Mouse (Mus musculus) intestine, embryonic 14.5 days (tissue): Measurements from ENCODE around the gene Gm45785. TPM values are rescaled to one million over a fixed set of nuclear protein-coding genes. Genes with fewer than 3 reads are reported as not detected.
A peak's percentile ranks its signal among the peaks of the same experiment; 100 is the strongest.
"Not testable (repeated sequence)": the region's sequence is repeated elsewhere in the genome, so short reads cannot be mapped to it uniquely, and the experiment has no call there.

ENCODE experiments used
- ATAC-seq: fragments of 200-750 bp; cut with Nextera tagmentation; replicated peaks from 2 replicates; pipeline ENCODE4 v1.8.0; 2017; ENCODE audit warnings: low read depth, moderate number of reproducible peaks, moderate TSS enrichment, moderate library complexity; ENCODE audit not compliant: low FRiP score, low TSS enrichment
- DNase-seq: peaks from one replicate; pipeline ENCODE4 v3.0.0-alpha.2; 2018; ENCODE audit warnings: low spot score
- H3K27ac ChIP-seq: fragments of 300-500 bp; sonication (generic); 2 replicates; pipeline ENCODE4 v1.5.1; 2014; ENCODE audit warnings: low read depth, mild to moderate bottlenecking, control low read depth
- H3K27me3 ChIP-seq: fragments of 300-500 bp; sonication (generic); replicated peaks from 2 replicates; pipeline ENCODE4 v1.6.1; 2014; ENCODE audit warnings: low read length, control low read depth; ENCODE audit not compliant: control insufficient read depth, insufficient read depth
- H3K36me3 ChIP-seq: fragments of 300-500 bp; sonication (generic); 2 replicates; pipeline ENCODE4 v1.6.1; 2014; ENCODE audit warnings: low read length, control low read depth; ENCODE audit not compliant: control insufficient read depth, insufficient read depth
- H3K4me1 ChIP-seq: fragments of 300-500 bp; sonication (generic); replicated peaks from 2 replicates; pipeline ENCODE4 v1.6.1; 2014; ENCODE audit warnings: low read length, control low read depth, mixed read lengths; ENCODE audit not compliant: control insufficient read depth, insufficient read depth
- H3K4me2 ChIP-seq: fragments of 300-500 bp; sonication (generic); 2 replicates; pipeline ENCODE4 v1.6.1; 2014; ENCODE audit warnings: low read length
- H3K4me3 ChIP-seq: fragments of 300-500 bp; sonication (generic); 2 replicates; pipeline ENCODE4 v1.5.1; 2014; ENCODE audit warnings: low read depth, low read length, control low read depth, mixed read lengths
- H3K9ac ChIP-seq: fragments of 300-500 bp; sonication (generic); 2 replicates; pipeline ENCODE4 v1.6.1; 2014; ENCODE audit warnings: mild to moderate bottlenecking, low read length
- H3K9me3 ChIP-seq: fragments of 300-500 bp; sonication (generic); 2 replicates; pipeline ENCODE4 v1.6.1; 2016; ENCODE audit warnings: low read length, control low read depth; ENCODE audit not compliant: control insufficient read depth
- WGBS: fragments of 180-500 bp; shearing (Covaris S2); extraction: QIAGEN DNeasy Blood & Tissue Kit; methylation state at CpG from one replicate; pipeline ENCODE4 v1.1.7; 2014; 5-methylcytosine and 5-hydroxymethylcytosine counted together
- polyA plus RNA-seq: library from polyadenylated mRNA; unstranded; fragments of >200 nt; fragmentation: Nextera tagmentation; extraction: Ambion mirVana; gene quantifications from 2 replicates; pipeline ENCODE4 v1.2.1, GENCODE M21; 2014

The Gm45785 gene
- polyA plus RNA-seq, 1 experiment from 2014 or later, result not detected

DNA sequence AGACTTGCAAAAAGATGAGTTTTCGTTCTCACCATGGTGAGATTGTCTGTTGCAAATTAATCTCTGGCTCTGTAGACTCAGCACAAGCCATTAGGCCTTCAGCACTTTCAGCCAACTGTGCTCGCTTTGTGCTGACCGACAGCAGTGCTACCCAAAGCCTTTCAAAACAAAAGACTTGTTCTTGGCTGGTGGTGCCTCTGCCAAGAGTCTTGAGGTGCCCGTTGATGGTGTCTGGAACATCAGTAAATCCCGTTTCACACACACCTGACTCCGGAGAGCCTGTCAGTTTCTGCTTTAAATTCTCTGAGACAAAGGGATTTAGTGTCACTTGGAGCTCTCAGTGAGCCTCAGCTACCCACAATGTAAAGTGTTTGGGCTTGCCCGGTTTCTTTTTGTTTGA is 37.9 kb upstream of the Gm45785 start:
- 92% methylated on average over 7 of the region's 7 CpGs for WGBS
- Histone ChIP-seq H3K4me3 (no peak overlapping the region), H3K27ac (no peak overlapping the region), H3K36me3 (peaks cover 81% of the 10 kb centered on the region), H3K9me3 (no peaks in the 10 kb centered on the region), H3K27me3 (no peaks in the 10 kb centered on the region), H3K4me1 (no peaks in the 10 kb centered on the region), H3K9ac (no peak overlapping the region), H3K4me2 (no peak overlapping the region)
- ATAC-seq (no peak), DNase-seq (no peak)

DNA sequence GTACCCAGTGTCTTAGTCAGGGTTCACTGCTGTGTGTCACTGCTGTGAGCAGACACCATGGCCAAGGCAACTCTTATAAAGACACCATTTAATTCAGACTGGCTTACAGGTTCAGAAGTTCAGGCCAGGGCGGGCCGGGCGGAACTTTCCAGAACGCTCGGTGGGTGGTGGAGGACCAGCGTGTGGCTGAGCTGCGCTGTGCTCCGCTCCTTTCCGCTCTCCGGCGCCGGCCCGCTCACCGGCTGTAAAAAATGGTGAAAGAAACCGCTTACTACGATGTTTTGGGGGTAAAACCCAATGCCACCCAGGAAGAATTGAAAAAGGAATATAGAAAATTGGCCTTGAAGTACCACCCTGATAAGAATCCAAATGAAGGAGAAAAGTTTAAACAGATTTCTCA is 34.5 kb upstream of the Gm45785 start:
- 96% methylated on average over 16 of the region's 16 CpGs for WGBS

DNA sequence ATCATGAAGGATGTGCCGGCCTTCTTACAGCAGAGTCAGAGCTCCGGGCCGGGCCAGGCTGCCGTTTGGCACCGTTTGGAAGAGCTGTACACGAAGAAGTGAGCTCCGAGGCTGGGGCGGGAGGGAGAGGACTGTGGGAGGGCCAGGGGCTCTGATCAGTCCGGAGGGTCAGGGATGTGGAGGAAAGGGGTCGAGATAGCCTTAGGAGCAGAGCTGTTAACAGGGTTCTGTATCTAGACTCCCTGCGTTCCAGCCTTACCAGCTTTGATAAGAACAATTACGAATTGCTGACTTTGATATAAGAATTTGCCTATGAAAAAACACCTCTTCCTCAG is 26.3 kb upstream of the Gm45785 start:
- H3K9ac ChIP-seq, result peak overlapping the region; percentile 67
- no peaks in the 10 kb centered on the region for H3K9me3 ChIP-seq
- H3K4me1 ChIP-seq, result peaks cover 14% of the 10 kb centered on the region
- H3K27ac ChIP-seq, result peak overlapping the region; percentile 87
- peak overlapping the region; percentile 74 for H3K4me2 ChIP-seq
- peaks cover 30% of the 10 kb centered on the region for H3K36me3 ChIP-seq
- H3K4me3 ChIP-seq, result peak overlapping the region; percentile 95
- under 1% methylated on average over 12 of the region's 12 CpGs for WGBS
- H3K27me3 ChIP-seq, result no peaks in the 10 kb centered on the region
- DNase-seq (no peak), ATAC-seq (peak; percentile 40; the same call in 1 of the 2 replicates)

More for the DNA sequence above, 34.5 kb upstream of the Gm45785 start:
- DNase-seq, H3K4me1 ChIP-seq, H3K27me3 ChIP-seq, H3K9me3 ChIP-seq, ATAC-seq, H3K4me2 ChIP-seq, H3K9ac ChIP-seq, H3K27ac ChIP-seq, H3K4me3 ChIP-seq: not testable (repeated sequence)
- H3K36me3 ChIP-seq, result peaks cover 80% of the 10 kb centered on the region

DNA sequence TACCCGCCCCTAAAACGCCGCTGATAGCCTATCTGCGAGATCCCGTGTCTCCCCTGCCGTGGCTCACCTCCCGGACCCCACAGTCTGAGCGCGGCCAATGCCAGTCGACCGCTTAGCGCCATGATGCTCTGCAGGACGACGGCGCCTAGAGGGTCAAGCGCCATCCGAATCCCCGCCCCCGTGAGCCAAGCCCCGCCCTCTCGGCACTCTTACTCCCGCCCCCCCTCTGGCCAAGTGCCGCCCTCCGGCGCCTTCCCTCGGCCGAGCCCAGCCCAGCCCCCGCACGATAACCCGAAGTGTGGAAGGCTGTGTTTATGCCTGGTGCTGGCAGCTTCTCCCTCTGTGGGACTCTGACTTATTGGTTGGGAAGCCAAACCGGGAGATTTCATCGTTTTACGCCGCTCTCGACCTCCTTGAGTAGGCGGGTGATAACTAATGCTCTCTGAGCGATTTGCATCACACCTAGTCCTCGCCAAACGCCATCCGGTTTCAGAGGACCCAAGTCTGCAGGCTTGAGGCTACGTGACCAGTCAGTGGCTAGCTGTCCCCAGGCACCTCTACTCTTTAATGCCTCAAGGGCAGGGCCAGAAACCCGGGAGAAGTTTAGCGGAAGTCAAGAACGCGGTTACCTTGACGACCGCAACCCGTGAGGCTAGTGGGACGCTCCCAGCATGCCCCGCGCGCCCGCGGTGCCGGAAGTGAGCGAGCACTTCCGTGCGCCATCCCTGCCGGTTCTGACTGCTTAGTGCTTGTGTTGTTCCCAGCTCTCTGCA is 25.8 kb upstream of the Gm45785 start, which contains the start of the genes Psmd13 and Sirt3:
Gene Psmd13 (plus strand): TSS at position 273 of the 773 bp plus-strand sequence.
Gene Sirt3 (minus strand): TSS at position 614 of the 773 bp plus-strand sequence.
- H3K4me1 ChIP-seq, result peaks cover 14% of the 10 kb centered on the region
- ATAC-seq (peak; percentile 95), DNase-seq (peak; percentile 97)
- H3K4me3 ChIP-seq, result peak within 1 kb of the TSS; percentile 95
- H3K36me3 ChIP-seq, result peaks cover 30% of the 10 kb centered on the region
- peak within 1 kb of the TSS; percentile 87 for H3K27ac ChIP-seq
- H3K9ac ChIP-seq, result peak within 1 kb of the TSS; percentile 67
- peak within 1 kb of the TSS; percentile 74 for H3K4me2 ChIP-seq
- no peaks in the 10 kb centered on the region for H3K27me3 ChIP-seq
- no peaks in the 10 kb centered on the region for H3K9me3 ChIP-seq
- under 1% methylated on average over 58 of the region's 59 CpGs for WGBS

DNA sequence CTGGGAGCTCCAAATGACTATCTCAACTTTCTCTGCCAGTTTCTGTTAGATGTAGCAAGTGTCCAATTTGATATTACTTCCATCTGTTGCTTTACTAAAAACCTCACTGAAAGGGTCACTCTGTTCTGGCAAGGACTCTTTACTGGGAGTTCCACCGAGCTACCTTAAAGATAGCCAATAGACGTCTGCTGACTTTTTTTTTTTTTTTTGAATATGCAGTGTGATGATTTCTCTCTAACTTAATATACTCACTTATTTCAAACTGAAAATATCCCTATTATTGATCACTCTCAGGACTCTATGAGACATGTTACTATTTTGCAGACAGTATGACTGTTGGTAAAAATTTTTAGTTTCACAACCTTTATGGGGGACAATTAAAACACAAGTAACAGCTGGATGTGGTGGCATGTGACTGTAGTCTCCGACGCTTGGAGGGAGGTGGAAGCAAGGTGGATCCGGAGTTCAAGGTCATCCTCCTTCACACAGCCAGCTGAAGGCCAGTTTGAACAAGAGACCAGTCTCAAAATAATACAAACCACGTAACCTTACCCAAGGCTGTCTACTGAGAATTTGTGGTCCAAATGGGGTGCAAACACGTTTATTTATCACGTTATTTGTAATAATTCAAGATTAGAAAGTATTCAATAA is 24.9 kb upstream of the Gm45785 start:
- H3K4me3 ChIP-seq, result peak overlapping the region; percentile 95
- peak overlapping the region; percentile 67 for H3K9ac ChIP-seq
- peaks cover 29% of the 10 kb centered on the region for H3K36me3 ChIP-seq
- DNase-seq (no peak), ATAC-seq (no peak)
- no peaks in the 10 kb centered on the region for H3K9me3 ChIP-seq
- 19% methylated on average over 8 of the region's 8 CpGs for WGBS
- peak overlapping the region; percentile 74 for H3K4me2 ChIP-seq
- H3K27ac ChIP-seq, result no peak overlapping the region
- no peaks in the 10 kb centered on the region for H3K27me3 ChIP-seq
- H3K4me1 ChIP-seq, result peaks cover 14% of the 10 kb centered on the region

DNA sequence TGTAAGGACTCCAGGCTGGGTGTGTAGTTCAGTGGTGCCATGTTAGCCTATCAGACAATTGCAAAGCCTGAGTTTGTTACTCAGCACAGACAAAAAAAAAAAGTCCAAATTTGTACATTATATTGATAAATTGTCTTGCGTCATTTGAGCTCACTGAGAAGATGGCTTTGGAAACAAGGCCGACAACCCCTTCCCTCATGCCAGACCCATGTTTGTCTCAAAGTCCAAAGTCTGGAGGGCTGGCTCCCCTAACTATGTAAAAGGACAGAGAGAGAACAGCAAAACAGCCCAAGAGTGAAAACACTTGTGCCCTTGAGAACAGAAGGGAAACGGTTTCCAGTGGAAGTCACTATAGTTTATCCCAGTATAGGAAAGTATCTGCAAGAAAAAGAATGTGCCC is 24.3 kb upstream of the Gm45785 start:
- H3K4me2 ChIP-seq, result peak overlapping the region; percentile 74; the same call in 1 of the 2 replicates

DNA sequence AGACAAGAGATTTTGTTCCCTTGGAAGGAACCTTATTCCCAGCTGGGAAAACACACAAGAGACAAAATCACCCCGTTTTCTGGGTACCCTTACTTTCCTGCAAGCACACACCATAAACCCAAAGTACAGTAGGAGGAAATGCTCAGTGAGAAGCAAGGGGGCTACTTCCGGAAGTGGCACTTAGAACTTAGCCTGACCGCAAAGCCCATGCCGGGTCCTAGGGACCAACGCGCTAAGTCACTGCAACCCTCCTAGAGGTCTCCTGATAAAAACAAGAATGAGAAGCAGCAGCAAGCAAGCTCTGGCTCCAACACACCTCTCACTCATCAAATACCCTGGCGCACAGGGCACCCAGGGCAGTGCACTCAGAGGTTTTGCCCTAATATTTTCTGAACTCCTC is 23.2 kb upstream of the Gm45785 start:
- Histone ChIP-seq H3K9me3 (no peaks in the 10 kb centered on the region), H3K36me3 (peaks cover 29% of the 10 kb centered on the region), H3K27ac (no peak overlapping the region), H3K9ac (no peak overlapping the region), H3K27me3 (no peaks in the 10 kb centered on the region), H3K4me1 (peaks cover 14% of the 10 kb centered on the region), H3K4me2 (no peak overlapping the region), H3K4me3 (no peak overlapping the region)
- DNase-seq (no peak), ATAC-seq (no peak)
- WGBS, result 87% methylated on average over 7 of the region's 7 CpGs

More for the DNA sequence above, 24.3 kb upstream of the Gm45785 start:
- Histone ChIP-seq H3K36me3 (peaks cover 28% of the 10 kb centered on the region), H3K27me3 (no peaks in the 10 kb centered on the region), H3K27ac (no peak overlapping the region), H3K9me3 (no peaks in the 10 kb centered on the region), H3K9ac (no peak overlapping the region), H3K4me1 (peaks cover 14% of the 10 kb centered on the region), H3K4me3 (no peak overlapping the region)
- 74% methylated on average over 3 of the region's 3 CpGs for WGBS
- DNase-seq (no peak), ATAC-seq (no peak)

DNA sequence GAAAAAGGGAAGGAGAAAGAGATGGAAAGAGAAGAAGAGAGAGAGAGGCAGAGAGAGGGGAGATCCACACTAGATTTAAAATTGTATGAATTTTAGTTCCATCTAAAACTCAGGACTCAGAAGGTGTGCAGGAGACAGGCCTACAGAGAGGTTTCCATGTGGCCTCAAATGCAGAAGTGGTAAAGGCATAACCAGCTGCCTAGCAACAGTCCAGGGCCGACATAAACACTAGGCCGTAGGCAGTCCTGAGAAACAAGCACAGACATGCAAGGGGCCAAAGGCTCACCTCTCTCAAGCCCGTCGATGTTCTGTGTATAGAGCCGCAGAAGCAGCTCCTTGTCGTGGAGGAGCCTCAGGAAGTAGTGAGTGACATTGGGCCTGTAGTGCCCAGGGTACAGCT is 21.2 kb upstream of the Gm45785 start:
- peaks cover 9% of the 10 kb centered on the region for H3K4me1 ChIP-seq
- H3K4me3 ChIP-seq, result no peak overlapping the region
- ATAC-seq (no peak), DNase-seq (no peak)
- no peak overlapping the region for H3K9ac ChIP-seq
- H3K4me2 ChIP-seq, result no peak overlapping the region
- H3K27ac ChIP-seq, result no peak overlapping the region
- WGBS, result 78% methylated on average over 6 of the region's 6 CpGs
- H3K27me3 ChIP-seq, result no peaks in the 10 kb centered on the region
- peaks cover 31% of the 10 kb centered on the region for H3K36me3 ChIP-seq
- H3K9me3 ChIP-seq, result no peaks in the 10 kb centered on the region
